Mouse (Mus musculus): Measurements from ENCODE around the gene Bcl2l13. TPM values are rescaled to one million over a fixed set of nuclear protein-coding genes. Genes with fewer than 3 reads are reported as not detected.

The Bcl2l13 gene
- total and polyA plus RNA-seq, 2 experiments from 2014 or later = 21.4 to 77.5 TPM

- no peaks in the 10 kb centered on the region for H3K4me1 ChIP-seq (ENCODE audit: insufficient read depth)
- no peak overlapping the region for H3K27ac ChIP-seq (ENCODE audit: low read depth, low read length)
These were observed 5.0 kb upstream of the Bcl2l13 start for GRCm38 (mm10) chr6:120830866-120831608.

DNA sequence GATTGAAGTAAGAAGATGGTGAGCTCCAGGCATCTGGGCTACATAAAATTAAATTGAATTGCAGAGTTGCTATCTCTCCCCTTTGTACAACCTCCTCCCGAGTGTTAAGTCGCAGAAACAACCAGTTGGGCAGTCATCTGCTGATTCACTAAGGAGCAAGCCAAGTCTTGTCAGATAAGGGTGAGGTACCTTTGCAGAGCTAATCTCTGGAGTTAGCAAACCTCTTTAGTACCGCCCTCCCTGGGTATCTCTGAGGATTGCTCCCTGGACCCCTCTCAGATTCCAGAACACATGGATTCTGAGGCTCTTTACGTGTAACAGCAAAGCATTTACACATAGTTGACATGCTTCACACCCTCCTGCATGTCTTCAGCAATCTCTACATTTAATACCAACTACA, 3.9 kb upstream of the Bcl2l13 start:
- 0 out of 2 replicates have a peak, but pooled peaks cover 3% of the 10 kb centered on the region for H3K4me1 ChIP-seq (ENCODE audit: insufficient read depth)
- ATAC-seq = no peak
- H3K27ac ChIP-seq (ENCODE audit: low read depth, low read length) = no peak overlapping the region
- no peak overlapping the region for H3K4me3 ChIP-seq (ENCODE audit: low read depth, low read length)
- no peak for DNase-seq
- no peaks in the 10 kb centered on the region for H3K27me3 ChIP-seq (ENCODE audit: insufficient read depth, low read length)
- no peak overlapping the region for H3K4me2 ChIP-seq (ENCODE audit: low read depth)
- H3K36me3 ChIP-seq (ENCODE audit: insufficient read depth) = no peaks in the 10 kb centered on the region
- H3K9ac ChIP-seq = no peak overlapping the region
- TF ChIP-seq CTCF (IDR thresholded peaks at IDR 0.05; ENCODE audit: low read depth) = no peak
- WGBS = 76% methylated on average over 4 of the region's 4 CpGs
- no peaks in the 10 kb centered on the region for H3K9me3 ChIP-seq (ENCODE audit: low read length)

More at GRCm38 (mm10) chr6:120830866-120831608, 5.0 kb upstream of the Bcl2l13 start:
- no peaks in the 10 kb centered on the region for H3K27me3 ChIP-seq (ENCODE audit: insufficient read depth, low read length)
- no peak for TF ChIP-seq CTCF (IDR thresholded peaks at IDR 0.05; ENCODE audit: low read depth)
- no peaks in the 10 kb centered on the region for H3K9me3 ChIP-seq (ENCODE audit: low read length)
- H3K9ac ChIP-seq = no peak overlapping the region
- H3K4me3 ChIP-seq (ENCODE audit: low read depth, low read length) = no peak overlapping the region
- DNase-seq = no peak
- H3K36me3 ChIP-seq (ENCODE audit: insufficient read depth) = no peaks in the 10 kb centered on the region
- no peak for ATAC-seq
- H3K4me2 ChIP-seq (ENCODE audit: low read depth) = no peak overlapping the region
- 60% methylated on average over 4 of the region's 4 CpGs for WGBS

DNA sequence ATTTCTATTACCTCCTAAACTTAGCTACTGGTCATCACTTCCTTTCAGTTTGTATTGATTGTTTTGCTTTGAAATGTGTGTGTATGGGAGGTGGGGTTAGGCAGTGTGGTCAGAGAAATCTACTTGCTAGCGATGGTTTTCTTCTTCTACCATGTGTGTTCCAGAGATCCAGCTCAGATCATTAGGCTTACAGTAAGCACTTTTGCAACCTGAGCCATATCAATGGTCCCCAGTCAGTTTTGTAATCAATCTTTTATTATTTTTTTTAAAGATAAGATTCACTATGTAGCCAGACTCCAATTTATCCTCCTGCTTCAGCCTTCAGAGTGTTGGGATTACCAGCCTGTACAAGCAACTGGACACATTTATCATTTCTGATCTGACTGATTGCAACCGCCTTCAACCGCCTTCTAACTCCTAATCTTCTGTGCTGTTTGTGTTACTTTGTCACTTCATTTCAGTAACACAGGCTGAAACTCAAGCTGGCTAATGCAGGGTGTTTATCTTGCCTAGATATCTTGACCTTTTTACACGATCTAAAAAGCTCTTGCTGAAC, 1.2 kb upstream of the Bcl2l13 start:
- Histone ChIP-seq H3K27ac (ENCODE audit: low read depth, low read length) (no peak overlapping the region), H3K9me3 (ENCODE audit: low read length) (no peaks in the 10 kb centered on the region), H3K36me3 (ENCODE audit: insufficient read depth) (no peaks in the 10 kb centered on the region), H3K4me3 (ENCODE audit: low read depth, low read length) (no peak overlapping the region), H3K9ac (no peak overlapping the region), H3K27me3 (ENCODE audit: insufficient read depth, low read length) (no peaks in the 10 kb centered on the region), H3K4me2 (ENCODE audit: low read depth) (no peak overlapping the region), H3K4me1 (ENCODE audit: insufficient read depth) (0 out of 2 replicates have a peak, but pooled peaks cover 5% of the 10 kb centered on the region)
- WGBS = 90% methylated on average over 4 of the region's 4 CpGs
- ATAC-seq (no peak), DNase-seq (no peak)
- no peak for TF ChIP-seq CTCF (IDR thresholded peaks at IDR 0.05; ENCODE audit: low read depth)

- peak; percentile 71 for ATAC-seq
- WGBS = 4% methylated on average over 31 of the region's 37 CpGs
- DNase-seq = peak; percentile 61
- peak overlapping the region; percentile 71 for H3K4me2 ChIP-seq (ENCODE audit: low read depth)
- 0 out of 2 replicates have a peak, but pooled peaks cover 5% of the 10 kb centered on the region for H3K4me1 ChIP-seq (ENCODE audit: insufficient read depth)
- peak overlapping the region; percentile 96 for H3K9ac ChIP-seq
- peak overlapping the region; percentile 97 for H3K27ac ChIP-seq (ENCODE audit: low read depth, low read length)
- no peaks in the 10 kb centered on the region for H3K27me3 ChIP-seq (ENCODE audit: insufficient read depth, low read length)
- H3K4me3 ChIP-seq (ENCODE audit: low read depth, low read length) = peak overlapping the region; percentile 97
- H3K9me3 ChIP-seq (ENCODE audit: low read length) = no peaks in the 10 kb centered on the region
- no peaks in the 10 kb centered on the region for H3K36me3 ChIP-seq (ENCODE audit: insufficient read depth)
- no peak for TF ChIP-seq CTCF (IDR thresholded peaks at IDR 0.05; ENCODE audit: low read depth)
These were observed 558 bp downstream of the Bcl2l13 start for GRCm38 (mm10) chr6:120836389-120837151.

DNA sequence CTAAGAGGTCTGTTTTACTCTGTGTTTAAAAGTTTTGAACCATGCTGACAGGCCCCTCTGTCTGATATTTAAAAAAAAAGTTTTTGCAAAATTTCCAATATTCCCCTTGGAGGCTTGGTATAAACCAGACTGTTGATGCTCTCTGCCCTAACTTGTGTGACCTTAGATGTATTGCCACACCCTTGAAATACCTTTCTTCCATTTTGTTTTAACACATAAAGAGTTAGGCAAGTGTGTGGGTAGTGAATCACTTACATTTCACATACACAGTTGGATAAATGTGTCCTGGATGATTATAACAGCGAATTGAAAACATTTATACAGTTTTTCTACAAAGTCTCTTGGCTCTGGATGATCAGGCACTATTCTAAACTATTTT, 1.1 kb downstream of the Bcl2l13 start:
- Histone ChIP-seq H3K27ac (ENCODE audit: low read depth, low read length) (no peak overlapping the region), H3K9ac (peak overlapping the region; percentile 96; the same call in 1 of the 2 replicates), H3K4me1 (ENCODE audit: insufficient read depth) (0 out of 2 replicates have a peak, but pooled peaks cover 5% of the 10 kb centered on the region), H3K4me2 (ENCODE audit: low read depth) (peak overlapping the region; percentile 71), H3K36me3 (ENCODE audit: insufficient read depth) (no peaks in the 10 kb centered on the region), H3K4me3 (ENCODE audit: low read depth, low read length) (peak overlapping the region; percentile 97), H3K27me3 (ENCODE audit: insufficient read depth, low read length) (no peaks in the 10 kb centered on the region), H3K9me3 (ENCODE audit: low read length) (no peaks in the 10 kb centered on the region)
- no peak for TF ChIP-seq CTCF (IDR thresholded peaks at IDR 0.05; ENCODE audit: low read depth)
- no peak for DNase-seq
- ATAC-seq = no peak
- WGBS = 80% methylated on average over 1 of the region's 1 CpGs

GRCm38 (mm10) chr6:120840258-120840657, 4.2 kb downstream of the Bcl2l13 start:
- H3K9me3 ChIP-seq (ENCODE audit: low read length) = no peaks in the 10 kb centered on the region
- H3K4me2 ChIP-seq (ENCODE audit: low read depth) = no peak overlapping the region
- no peak overlapping the region for H3K9ac ChIP-seq
- no peak for DNase-seq
- 0 out of 2 replicates have a peak, but pooled peaks cover 5% of the 10 kb centered on the region for H3K4me1 ChIP-seq (ENCODE audit: insufficient read depth)
- ATAC-seq = no peak
- H3K4me3 ChIP-seq (ENCODE audit: low read depth, low read length) = no peak overlapping the region
- no peaks in the 10 kb centered on the region for H3K36me3 ChIP-seq (ENCODE audit: insufficient read depth)
- 98% methylated on average over 7 of the region's 7 CpGs for WGBS
- TF ChIP-seq CTCF (IDR thresholded peaks at IDR 0.05; ENCODE audit: low read depth) = no peak
- H3K27me3 ChIP-seq (ENCODE audit: insufficient read depth, low read length) = no peaks in the 10 kb centered on the region
- H3K27ac ChIP-seq (ENCODE audit: low read depth, low read length) = no peak overlapping the region

All from forebrain, postnatal 0 days (tissue).